Mouse (Mus musculus): ENCODE measurements around the gene Trpc4ap. TPM values are rescaled to one million over a fixed set of nuclear protein-coding genes. Genes with fewer than 3 reads are reported as not detected.

Gene Trpc4ap
- total and polyA plus RNA-seq, 3 experiments = 60.4 to 187 (median 161) TPM

DNA sequence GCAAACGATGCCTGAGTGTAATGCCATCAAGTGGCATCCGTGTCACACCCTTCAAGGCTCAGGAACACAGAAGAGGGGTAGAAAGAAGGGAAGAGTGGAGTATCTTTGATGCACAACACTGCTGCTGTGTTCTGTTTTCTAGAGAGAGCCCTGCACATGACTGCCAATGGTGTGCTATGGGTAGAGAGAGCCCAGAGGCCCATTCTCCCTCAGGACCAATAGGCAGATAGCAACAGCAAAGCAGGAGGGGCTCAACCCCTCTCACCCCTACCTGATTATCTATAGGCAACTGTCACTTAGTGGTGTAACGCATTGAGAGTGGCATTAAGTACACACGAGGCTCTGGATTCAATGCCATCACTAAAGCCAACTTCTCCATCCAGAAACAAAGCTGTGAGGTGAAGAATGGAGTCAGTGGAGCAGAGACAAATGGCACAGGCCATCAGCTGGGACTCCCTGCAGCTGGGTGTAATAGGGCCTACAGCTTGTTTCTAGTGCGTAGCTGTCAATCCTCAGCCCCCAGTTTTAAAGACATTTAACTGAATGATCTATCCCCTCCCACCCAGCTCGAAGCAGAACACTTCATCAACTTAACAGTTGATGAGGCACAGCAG, 36.3 kb downstream of the Trpc4ap start:
- H3K4me3 ChIP-seq (ENCODE audit: control insufficient read depth in 1 of 2, insufficient read depth in 1 of 2, low read depth in 2 of 2, low read length in 2 of 2) = no peak overlapping the region
- no peaks in the 10 kb centered on the region for H3K27me3 ChIP-seq (ENCODE audit: control insufficient read depth in 1 of 2, insufficient read depth in 2 of 2, low read length in 2 of 2)
- no peak overlapping the region for H3K9ac ChIP-seq (ENCODE audit: control insufficient read depth, low read depth, low read length, poor library complexity, severe bottlenecking)
- H3K27ac ChIP-seq (ENCODE audit: control insufficient read depth, low read depth, low read length) = no peak overlapping the region
- no peaks in the 10 kb centered on the region for H3K79me2 ChIP-seq (ENCODE audit: control insufficient read depth, insufficient read depth, low read length, poor library complexity)
- H3K9me3 ChIP-seq (replicated peaks; ENCODE audit: insufficient read depth, low read length) = no peaks in the 10 kb centered on the region
- no peak for DNase-seq (ENCODE audit: low read depth, low spot score)
- H3K36me3 ChIP-seq (ENCODE audit: control insufficient read depth in 1 of 2, insufficient read depth in 2 of 2, low read length in 2 of 2) = peaks cover 0 to 8% of the 10 kb centered on the region in 2 experiments; a peak in 2 of 4 replicates
- no peaks in the 10 kb centered on the region for H3K4me1 ChIP-seq (ENCODE audit: control insufficient read depth in 1 of 2, insufficient read depth in 2 of 2, low read length in 2 of 2)
- TF ChIP-seq EP300 (IDR thresholded peaks at IDR 0.05; ENCODE audit: low read depth in 1 of 2, low read length in 2 of 2) = no peak

DNA sequence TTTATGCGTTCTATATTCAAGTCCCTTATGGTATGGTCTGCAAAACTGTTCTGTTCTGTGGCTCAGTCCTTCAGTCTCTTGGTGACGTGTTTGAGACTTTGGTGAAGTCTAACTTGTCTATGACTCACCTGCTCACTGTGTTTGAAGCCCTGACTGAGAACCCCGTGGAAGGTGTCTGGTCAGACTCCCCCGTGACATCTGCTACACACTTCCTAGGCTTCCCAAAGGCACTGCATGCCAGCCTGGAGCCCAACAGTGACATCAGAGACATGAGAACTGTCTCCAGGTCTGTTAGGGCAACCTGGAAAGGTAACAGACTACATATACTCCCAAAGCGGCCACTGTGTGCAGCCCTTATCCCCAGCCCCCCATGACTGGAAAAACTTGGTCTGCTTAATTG, 39.6 kb downstream of the Trpc4ap start:
- Histone ChIP-seq H3K9ac (ENCODE audit: control insufficient read depth, low read depth, low read length, poor library complexity, severe bottlenecking) (no peak overlapping the region), H3K27ac (ENCODE audit: control insufficient read depth, low read depth, low read length) (no peak overlapping the region), H3K4me3 (ENCODE audit: control insufficient read depth in 1 of 2, insufficient read depth in 1 of 2, low read depth in 2 of 2, low read length in 2 of 2) (no peak overlapping the region), H3K79me2 (ENCODE audit: control insufficient read depth, insufficient read depth, low read length, poor library complexity) (no peaks in the 10 kb centered on the region), H3K27me3 (ENCODE audit: control insufficient read depth in 1 of 2, insufficient read depth in 2 of 2, low read length in 2 of 2) (no peaks in the 10 kb centered on the region), H3K36me3 (ENCODE audit: control insufficient read depth in 1 of 2, insufficient read depth in 2 of 2, low read length in 2 of 2) (peaks cover 0 to 14% of the 10 kb centered on the region in 2 experiments; a peak in 2 of 4 replicates), H3K9me3 (replicated peaks; ENCODE audit: insufficient read depth, low read length) (no peaks in the 10 kb centered on the region), H3K4me1 (ENCODE audit: control insufficient read depth in 1 of 2, insufficient read depth in 2 of 2, low read length in 2 of 2) (no peaks in the 10 kb centered on the region)
- no peak for TF ChIP-seq GATA1 (IDR thresholded peaks at IDR 0.05; ENCODE audit: low read depth, low read length)
- no peak for DNase-seq (ENCODE audit: low read depth, low spot score)

DNA sequence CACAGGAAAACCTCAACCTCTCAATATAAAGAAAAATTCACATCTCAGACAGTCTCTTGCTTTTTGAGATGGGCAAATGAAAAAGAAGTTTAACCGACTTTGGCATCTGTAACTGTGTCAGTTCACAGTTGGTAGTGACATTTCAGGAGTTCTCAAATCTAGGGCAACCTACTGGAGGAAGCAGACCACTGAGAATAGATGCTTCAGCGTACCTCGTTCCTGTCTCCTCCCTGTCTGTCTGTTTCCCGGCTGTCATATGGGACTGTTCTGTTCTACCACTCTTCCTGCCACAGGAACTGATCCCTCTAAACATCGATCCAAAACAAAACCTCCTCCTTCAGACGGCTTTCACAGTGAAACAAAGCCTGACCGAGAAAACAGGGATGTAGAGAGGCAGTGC, 46.4 kb downstream of the Trpc4ap start:
- Histone ChIP-seq H3K36me3 (ENCODE audit: control insufficient read depth in 1 of 2, insufficient read depth in 2 of 2, low read length in 2 of 2) (peaks cover 0 to 15% of the 10 kb centered on the region in 2 experiments; a peak in 2 of 4 replicates), H3K27me3 (ENCODE audit: control insufficient read depth in 1 of 2, insufficient read depth in 2 of 2, low read length in 2 of 2) (no peaks in the 10 kb centered on the region), H3K4me3 (ENCODE audit: control insufficient read depth in 1 of 2, insufficient read depth in 1 of 2, low read depth in 2 of 2, low read length in 2 of 2) (no peak overlapping the region), H3K27ac (ENCODE audit: control insufficient read depth, low read depth, low read length) (no peak overlapping the region), H3K79me2 (ENCODE audit: control insufficient read depth, insufficient read depth, low read length, poor library complexity) (no peaks in the 10 kb centered on the region), H3K4me1 (ENCODE audit: control insufficient read depth in 1 of 2, insufficient read depth in 2 of 2, low read length in 2 of 2) (no peaks in the 10 kb centered on the region), H3K9ac (ENCODE audit: control insufficient read depth, low read depth, low read length, poor library complexity, severe bottlenecking) (no peak overlapping the region), H3K9me3 (replicated peaks; ENCODE audit: insufficient read depth, low read length) (no peaks in the 10 kb centered on the region)
- no peak for DNase-seq (ENCODE audit: low read depth, low spot score)
- TF ChIP-seq TAL1 (IDR thresholded peaks at IDR 0.05; ENCODE audit: low read length) (no peak), NELFE (IDR thresholded peaks at IDR 0.05; ENCODE audit: low read depth, low read length) (no peak), USF1 (IDR thresholded peaks at IDR 0.05; ENCODE audit: low read depth, low read length) (no peak)

DNA sequence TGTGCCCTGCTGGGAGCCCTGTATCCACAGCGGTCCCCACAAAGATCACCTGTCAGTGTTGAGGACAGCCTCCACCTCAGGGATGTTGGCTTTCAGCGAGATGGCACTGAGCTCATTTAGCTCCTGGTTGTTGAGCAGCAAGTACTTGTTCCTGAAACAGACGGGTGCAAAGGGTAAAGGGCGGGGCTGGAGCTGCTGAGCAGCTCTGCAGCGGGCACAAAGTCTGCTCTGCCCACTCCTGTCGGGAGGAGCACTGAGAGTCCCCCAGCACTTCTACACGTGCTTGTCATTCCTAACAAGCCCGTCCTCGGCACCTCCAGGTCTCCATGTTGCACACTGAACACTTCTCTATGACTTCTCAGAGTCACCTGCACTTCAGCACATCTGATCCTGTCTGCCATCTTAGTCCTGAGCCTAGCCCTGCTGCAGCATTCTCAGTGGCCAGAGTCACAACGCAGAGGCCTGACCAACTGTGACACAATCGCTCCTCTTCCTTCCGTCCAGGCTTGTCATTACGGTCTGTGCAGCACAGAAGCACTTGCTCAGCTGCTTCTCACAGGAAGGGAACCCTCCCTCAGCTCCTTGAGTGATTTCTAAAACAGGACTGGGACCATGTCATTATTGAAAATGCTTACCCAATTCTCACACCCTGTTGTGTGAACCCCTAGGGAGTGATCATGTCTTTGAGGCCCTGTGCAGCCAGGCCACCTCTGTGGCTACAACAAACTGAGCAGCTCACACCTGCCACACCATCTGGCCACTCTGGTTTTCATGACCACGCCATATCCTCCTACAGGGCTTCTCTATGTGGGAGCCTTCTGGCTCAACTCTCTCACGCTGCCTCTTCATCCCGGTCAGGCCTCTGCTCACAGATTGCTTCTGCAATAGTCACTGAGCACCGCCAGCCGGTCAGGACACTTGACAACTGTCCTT, 50.4 kb downstream of the Trpc4ap start:
- H3K36me3 ChIP-seq (ENCODE audit: control insufficient read depth in 1 of 2, insufficient read depth in 2 of 2, low read length in 2 of 2) = peaks cover 0 to 7% of the 10 kb centered on the region in 2 experiments; a peak in 2 of 4 replicates
- H3K27me3 ChIP-seq (ENCODE audit: control insufficient read depth in 1 of 2, insufficient read depth in 2 of 2, low read length in 2 of 2) = no peaks in the 10 kb centered on the region
- H3K9ac ChIP-seq (ENCODE audit: control insufficient read depth, low read depth, low read length, poor library complexity, severe bottlenecking) = no peak overlapping the region
- TF ChIP-seq USF2 (IDR thresholded peaks at IDR 0.05; ENCODE audit: borderline replicate concordance in 1 of 2, insufficient read depth in 1 of 2, low read depth in 1 of 2, low read length in 2 of 2) = no peak
- TF ChIP-seq POLR2A (IDR thresholded peaks at IDR 0.05; ENCODE audit: control insufficient read depth in 1 of 2, insufficient read depth in 1 of 2, low read depth in 1 of 2, low read length in 2 of 2, poor library complexity in 1 of 2) = no peak
- no peak for TF ChIP-seq RCOR1 (IDR thresholded peaks at IDR 0.05; ENCODE audit: low read depth, low read length)
- TF ChIP-seq POLR2AphosphoS5 (IDR thresholded peaks at IDR 0.05; ENCODE audit: borderline replicate concordance, low read depth, low read length) = no peak
- no peak for TF ChIP-seq EP300 (IDR thresholded peaks at IDR 0.05; ENCODE audit: low read depth in 1 of 2, low read length in 2 of 2)
- TF ChIP-seq CTCF (IDR thresholded peaks at IDR 0.05 in 2 of 3, conservative IDR thresholded peaks at IDR 0.05 in 1 of 3; ENCODE audit: control insufficient read depth in 1 of 3, insufficient read depth in 1 of 3, low read depth in 2 of 3, low read length in 3 of 3, poor library complexity in 1 of 3, severe bottlenecking in 1 of 3) = no peak
- TF ChIP-seq SIN3A (IDR thresholded peaks at IDR 0.05; ENCODE audit: low read length) = no peak
- no peak for TF ChIP-seq NRF1 (IDR thresholded peaks at IDR 0.05; ENCODE audit: insufficient read depth, low read depth, low read length, poor library complexity, severe bottlenecking)
- no peak for TF ChIP-seq TBP (IDR thresholded peaks at IDR 0.05; ENCODE audit: low read depth, low read length)
- TF ChIP-seq TAL1 (IDR thresholded peaks at IDR 0.05; ENCODE audit: low read length) = no peak
- TF ChIP-seq MEF2A (IDR thresholded peaks at IDR 0.05; ENCODE audit: extremely low read depth, insufficient replicate concordance, low read depth, low read length, poor library complexity, severe bottlenecking) = no peak
- no peak for TF ChIP-seq RAD21 (IDR thresholded peaks at IDR 0.05; ENCODE audit: low read depth, low read length)
- no peak for TF ChIP-seq MAFK (IDR thresholded peaks at IDR 0.05; ENCODE audit: borderline replicate concordance, low read depth, low read length)
- TF ChIP-seq CHD2 (IDR thresholded peaks at IDR 0.05; ENCODE audit: low read length) = no peak

More for the DNA sequence above, 50.4 kb downstream of the Trpc4ap start:
- H3K4me3 ChIP-seq (ENCODE audit: control insufficient read depth in 1 of 2, insufficient read depth in 1 of 2, low read depth in 2 of 2, low read length in 2 of 2) = no peak overlapping the region
- no peaks in the 10 kb centered on the region for H3K9me3 ChIP-seq (replicated peaks; ENCODE audit: insufficient read depth, low read length)
- no peak overlapping the region for H3K27ac ChIP-seq (ENCODE audit: control insufficient read depth, low read depth, low read length)
- no peaks in the 10 kb centered on the region for H3K79me2 ChIP-seq (ENCODE audit: control insufficient read depth, insufficient read depth, low read length, poor library complexity)
- DNase-seq (ENCODE audit: low read depth, low spot score) = no peak
- H3K4me1 ChIP-seq (ENCODE audit: control insufficient read depth in 1 of 2, insufficient read depth in 2 of 2, low read length in 2 of 2) = no peaks in the 10 kb centered on the region
